In genomic region chr8:11250149-11250548, GRCm38 (mm10) we compare ENCODE assay signal across 9 mouse cellular contexts.
DNase-seq lines count a peak whose midpoint lies in the region; ATAC-seq and TF ChIP-seq lines count a peak whose summit lies in the region.
"Had no signal": no experiment of that assay in that cellular context is flagged by ENCODE, and none has a peak within 500 bp of the region (broad histone marks: within the 10 kb centered on the region; RNA-seq: fewer than 3 reads in every experiment).

No protein-coding gene starts in this region.

- WGBS in hindbrain, embryonic 15.5 days = 77% methylated on average over 8 of the region's 8 CpGs
- 81% methylated on average over 8 of the region's 8 CpGs for WGBS in hindbrain, embryonic 12.5 days
- WGBS in lung, postnatal 0 days = 36% methylated on average over 8 of the region's 8 CpGs
- 72% methylated on average over 8 of the region's 8 CpGs for WGBS in heart, embryonic 14.5 days
- 65% methylated on average over 8 of the region's 8 CpGs for WGBS in stomach, embryonic 15.5 days

- no peak for ATAC-seq in hindbrain, embryonic 15.5 days (ENCODE audit: low FRiP score, low read depth)
- no peak for ATAC-seq in hindbrain, embryonic 12.5 days (ENCODE audit: low FRiP score)
- ATAC-seq in lung, postnatal 0 days = no peak; the same call in 1 of the 2 replicates
- ATAC-seq in heart, embryonic 14.5 days (ENCODE audit: insufficient number of reproducible peaks, insufficient read depth, low FRiP score, low read depth) = no peak
- no peak for ATAC-seq in stomach, embryonic 15.5 days (ENCODE audit: insufficient read depth, low FRiP score, low read depth)
- no peak for ATAC-seq in erythroid progenitor cell, adult 5-6 weeks (replicated peaks; ENCODE audit: low FRiP score, poor library complexity, severe bottlenecking)

- TF ChIP-seq EP300 in lung, postnatal 0 days (IDR thresholded peaks at IDR 0.05) = no peak

- H3K4me2 ChIP-seq in hindbrain, embryonic 15.5 days = no peak overlapping the region
- H3K4me2 ChIP-seq in hindbrain, embryonic 12.5 days (replicated peaks) = no peak overlapping the region
- no peak overlapping the region for H3K4me2 ChIP-seq in lung, postnatal 0 days (replicated peaks; ENCODE audit: low read depth, low read length)
- H3K4me2 ChIP-seq in heart, embryonic 14.5 days (ENCODE audit: low read length) = no peak overlapping the region
- no peak overlapping the region for H3K4me2 ChIP-seq in stomach, embryonic 15.5 days

- no peaks in the 10 kb centered on the region for H3K36me3 ChIP-seq in hindbrain, embryonic 15.5 days
- H3K36me3 ChIP-seq in hindbrain, embryonic 12.5 days = no peaks in the 10 kb centered on the region
- 0 out of 2 replicates have a peak, but pooled peaks cover 6% of the 10 kb centered on the region for H3K36me3 ChIP-seq in lung, postnatal 0 days (ENCODE audit: insufficient read depth, low read length)
- H3K36me3 ChIP-seq in heart, embryonic 14.5 days (ENCODE audit: control insufficient read depth, insufficient read depth, low read length) = peaks cover 22% of the 10 kb centered on the region
- peaks cover 4% of the 10 kb centered on the region; the same call in 1 of the 2 replicates for H3K36me3 ChIP-seq in stomach, embryonic 15.5 days

- no peaks in the 10 kb centered on the region for H3K4me1 ChIP-seq in hindbrain, embryonic 15.5 days (replicated peaks)
- no peaks in the 10 kb centered on the region for H3K4me1 ChIP-seq in hindbrain, embryonic 12.5 days
- H3K4me1 ChIP-seq in lung, postnatal 0 days (ENCODE audit: insufficient read depth, low read depth, low read length) = peaks cover 20% of the 10 kb centered on the region; the same call in 1 of the 2 replicates
- peaks cover 31 to 60% of the 10 kb centered on the region in 2 experiments for H3K4me1 ChIP-seq in heart, embryonic 14.5 days (ENCODE audit: control insufficient read depth in 2 of 2, insufficient read depth in 2 of 2, low read length in 2 of 2)
- H3K4me1 ChIP-seq in stomach, embryonic 15.5 days = peaks cover 20% of the 10 kb centered on the region; the same call in 1 of the 2 replicates

- H3K9ac ChIP-seq in hindbrain, embryonic 15.5 days = no peak overlapping the region
- no peak overlapping the region for H3K9ac ChIP-seq in hindbrain, embryonic 12.5 days
- no peak overlapping the region for H3K9ac ChIP-seq in lung, postnatal 0 days (replicated peaks; ENCODE audit: low read depth)
- no peak overlapping the region for H3K9ac ChIP-seq in heart, embryonic 14.5 days (ENCODE audit: low read length)
- H3K9ac ChIP-seq in stomach, embryonic 15.5 days = no peak overlapping the region

- no peaks in the 10 kb centered on the region for H3K9me3 ChIP-seq in hindbrain, embryonic 15.5 days
- H3K9me3 ChIP-seq in hindbrain, embryonic 12.5 days (replicated peaks) = no peaks in the 10 kb centered on the region
- no peaks in the 10 kb centered on the region for H3K9me3 ChIP-seq in lung, postnatal 0 days (ENCODE audit: low read length)
- H3K9me3 ChIP-seq in heart, embryonic 14.5 days (ENCODE audit: control insufficient read depth, low read length) = no peaks in the 10 kb centered on the region
- H3K9me3 ChIP-seq in stomach, embryonic 15.5 days = no peaks in the 10 kb centered on the region

- no peak for TF ChIP-seq CTCF in lung, postnatal 0 days (IDR thresholded peaks at IDR 0.05)

- no peaks in the 10 kb centered on the region for H3K27me3 ChIP-seq in hindbrain, embryonic 15.5 days
- H3K27me3 ChIP-seq in hindbrain, embryonic 12.5 days = no peaks in the 10 kb centered on the region
- no peaks in the 10 kb centered on the region for H3K27me3 ChIP-seq in lung, postnatal 0 days (replicated peaks; ENCODE audit: insufficient read depth, low read length)
- H3K27me3 ChIP-seq in heart, embryonic 14.5 days (ENCODE audit: control insufficient read depth, insufficient read depth, low read length) = no peaks in the 10 kb centered on the region
- no peaks in the 10 kb centered on the region for H3K27me3 ChIP-seq in stomach, embryonic 15.5 days (replicated peaks)

- H3K27ac ChIP-seq in hindbrain, embryonic 15.5 days (replicated peaks) = peak overlapping the region; percentile 7; the same call in 1 of the 2 replicates
- H3K27ac ChIP-seq in hindbrain, embryonic 12.5 days = no peak overlapping the region
- peak overlapping the region; percentile 68 for H3K27ac ChIP-seq in lung, postnatal 0 days (ENCODE audit: low read length)
- H3K27ac ChIP-seq in heart, embryonic 14.5 days (replicated peaks in 1 of 2; ENCODE audit: control insufficient read depth in 1 of 2, insufficient read depth in 1 of 2, low read depth in 2 of 2, low read length in 2 of 2) = peak overlapping the region; percentile 46 to 66
- peak overlapping the region; percentile 59; the same call in 1 of the 2 replicates for H3K27ac ChIP-seq in stomach, embryonic 15.5 days

- DNase-seq in lung, postnatal 0 days (ENCODE audit: low spot score) = no peak
- no peak for DNase-seq in lung, postnatal 14 days
- DNase-seq: right cerebral cortex, postnatal 14 days had no signal

- H3K4me3 ChIP-seq in hindbrain, embryonic 15.5 days = no peak overlapping the region
- no peak overlapping the region for H3K4me3 ChIP-seq in hindbrain, embryonic 12.5 days
- H3K4me3 ChIP-seq in lung, postnatal 0 days (ENCODE audit: low read depth, low read length) = no peak overlapping the region
- H3K4me3 ChIP-seq in heart, embryonic 14.5 days (ENCODE audit: control insufficient read depth in 1 of 2, insufficient read depth in 1 of 2, low read depth in 1 of 2, low read length in 2 of 2) = no peak overlapping the region
- no peak overlapping the region for H3K4me3 ChIP-seq in stomach, embryonic 15.5 days (replicated peaks)
- H3K4me3 ChIP-seq: myocyte had no signal
